Mouse (Mus musculus) CD4-positive, CD25-positive, alpha-beta regulatory T cell, adult 2 months (primary cell): ENCODE results near the gene Gabpa.
A peak's percentile ranks its signal among the peaks of the same experiment; 100 is the strongest.

Experiments used
- DNase-seq: peaks from one replicate; pipeline ENCODE4 v3.0.0-alpha.2; 2012; ENCODE audit warnings: low read depth, low spot score

Gene Gabpa

GRCm38 (mm10) chr16:84864656-84865055 is 29.9 kb downstream of the Gabpa start:
- DNase-seq = no peak

GRCm38 (mm10) chr16:84873805-84874204 is 39.1 kb downstream of the Gabpa start:
- DNase-seq = no peak

- DNase-seq = no peak
These were observed 40.4 kb downstream of the Gabpa start for GRCm38 (mm10) chr16:84875012-84875717.

- DNase-seq = no peak
These were observed 41.0 kb downstream of the Gabpa start for GRCm38 (mm10) chr16:84875718-84876035.

GRCm38 (mm10) chr16:84876082-84876481 is 41.4 kb downstream of the Gabpa start:
- no peak for DNase-seq

- peak; percentile 81 for DNase-seq
These were observed 44.4 kb downstream of the Gabpa start for GRCm38 (mm10) chr16:84879146-84879545.

- DNase-seq = no peak
These were observed 46.4 kb downstream of the Gabpa start for GRCm38 (mm10) chr16:84881168-84881567.

- no peak for DNase-seq
These were observed 47.1 kb downstream of the Gabpa start for GRCm38 (mm10) chr16:84881754-84882321.

GRCm38 (mm10) chr16:84884572-84884971 is 49.8 kb downstream of the Gabpa start:
- DNase-seq = no peak

GRCm38 (mm10) chr16:84902995-84903394 is 68.3 kb downstream of the Gabpa start:
- DNase-seq = no peak

- DNase-seq = no peak
These were observed 76.9 kb downstream of the Gabpa start for GRCm38 (mm10) chr16:84911477-84912165.
